Mouse (Mus musculus) layer of hippocampus, adult 9-10 months (tissue): Measurements from ENCODE around the gene Sez6l.

ENCODE experiments used
- DNase-seq: peaks from one replicate; pipeline ENCODE4 v3.0.0; 2022; ENCODE audit warnings: low spot score

Sez6l gene

DNA sequence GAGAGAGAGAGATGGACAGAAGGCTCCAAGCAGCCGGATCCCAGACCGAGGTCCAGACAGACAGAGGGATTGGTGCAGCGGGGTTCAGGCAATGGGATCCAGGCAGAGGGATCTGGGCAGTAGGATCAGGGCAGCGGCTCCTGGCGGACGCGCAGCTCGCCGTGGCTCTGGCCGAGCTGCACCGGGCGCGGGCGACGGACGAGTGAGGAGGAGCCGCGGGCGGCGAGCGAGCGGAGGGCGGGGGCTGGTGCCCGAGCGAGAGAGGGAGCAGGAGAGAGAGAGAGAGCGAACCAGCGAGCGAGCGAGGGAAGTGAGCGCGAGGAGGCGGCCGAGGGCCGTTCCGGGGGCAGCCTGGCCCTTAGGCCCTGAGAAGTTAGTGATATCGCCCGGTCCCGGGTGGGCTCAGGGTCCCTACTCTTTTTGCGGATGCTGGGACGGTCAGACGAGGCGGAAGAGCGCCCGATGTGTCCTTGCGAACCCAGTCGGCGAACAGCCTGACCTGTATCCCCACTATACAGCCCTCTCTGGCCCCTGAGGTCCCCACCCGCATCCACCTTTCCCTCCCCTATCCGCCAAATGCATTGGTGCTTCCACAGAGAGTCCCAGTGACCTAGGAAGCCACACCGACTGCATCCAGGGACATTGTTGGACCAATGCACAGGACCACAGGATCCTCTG, at the start of gene Sez6l:
Gene Sez6l (minus strand): TSS at position 193 of the 678 bp plus-strand sequence.
- no peak for DNase-seq

DNA sequence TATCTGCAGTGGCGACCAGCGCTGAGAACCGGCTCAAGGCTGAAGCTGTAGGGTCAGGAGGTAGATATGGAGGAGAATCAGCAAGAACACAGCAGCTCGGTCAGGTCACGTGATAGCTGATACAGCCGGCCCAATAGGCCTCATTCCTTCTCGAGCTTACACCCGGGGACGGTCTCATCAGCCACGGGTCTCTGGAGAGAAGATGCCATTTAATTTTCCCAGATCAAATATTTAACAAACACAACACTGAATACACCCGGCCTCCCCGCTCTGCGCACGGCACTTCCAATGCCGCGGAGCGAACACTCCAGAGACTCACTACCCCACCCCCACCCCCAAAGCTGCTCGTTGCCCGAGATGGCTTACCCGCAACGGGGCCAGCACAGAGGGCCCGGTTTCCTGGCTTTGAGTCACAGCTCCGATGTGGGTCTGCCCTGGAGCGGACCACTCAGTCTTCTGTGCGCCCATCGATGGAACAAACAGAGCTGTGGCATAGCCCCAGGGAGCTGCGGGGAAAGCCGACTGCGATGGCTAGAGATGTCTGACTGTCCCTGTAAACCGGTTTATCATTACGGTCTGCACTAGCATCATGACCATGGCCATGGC, 48.7 kb upstream of the Sez6l start:
- DNase-seq = no peak

DNA sequence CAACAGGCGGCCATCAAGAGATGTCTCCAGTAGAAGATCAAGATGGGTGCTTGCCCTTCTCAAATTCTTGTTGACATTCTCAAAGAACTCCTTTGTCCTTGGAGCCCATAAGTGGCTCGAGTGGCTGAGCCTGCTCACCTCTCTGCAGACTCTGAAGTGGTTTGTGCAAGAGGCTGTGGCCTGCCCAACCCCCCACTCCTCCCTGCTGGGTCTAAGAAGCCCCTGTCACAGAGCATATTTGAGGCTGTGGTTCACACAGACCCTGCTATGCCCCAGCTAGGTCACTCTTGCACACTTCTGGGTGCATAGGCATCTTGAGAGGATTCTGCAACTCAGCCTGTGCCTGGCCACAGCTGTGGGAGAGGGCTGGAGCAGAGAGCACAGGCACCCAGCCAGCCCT, 46.0 kb upstream of the Sez6l start:
- DNase-seq = no peak

DNA sequence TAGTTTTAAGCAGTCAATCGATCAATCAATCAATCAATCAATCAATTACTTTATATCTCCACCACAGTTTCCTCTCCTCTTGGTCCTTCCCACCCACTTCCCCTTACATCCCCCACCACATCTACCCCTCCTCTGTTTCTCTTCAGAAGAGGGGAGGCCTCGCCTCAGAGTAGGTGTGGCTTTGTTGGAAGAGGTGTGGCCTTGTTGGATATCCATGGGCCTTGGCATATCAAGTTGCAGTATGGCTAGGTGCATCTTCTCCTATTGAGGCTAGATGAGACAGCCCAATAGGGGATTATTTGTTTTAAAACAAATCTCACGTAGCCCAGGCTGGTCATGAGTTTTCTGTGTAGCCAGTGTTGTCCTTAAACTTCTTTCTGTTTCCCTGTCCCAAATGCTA, 43.3 kb upstream of the Sez6l start:
- DNase-seq = no peak

DNA sequence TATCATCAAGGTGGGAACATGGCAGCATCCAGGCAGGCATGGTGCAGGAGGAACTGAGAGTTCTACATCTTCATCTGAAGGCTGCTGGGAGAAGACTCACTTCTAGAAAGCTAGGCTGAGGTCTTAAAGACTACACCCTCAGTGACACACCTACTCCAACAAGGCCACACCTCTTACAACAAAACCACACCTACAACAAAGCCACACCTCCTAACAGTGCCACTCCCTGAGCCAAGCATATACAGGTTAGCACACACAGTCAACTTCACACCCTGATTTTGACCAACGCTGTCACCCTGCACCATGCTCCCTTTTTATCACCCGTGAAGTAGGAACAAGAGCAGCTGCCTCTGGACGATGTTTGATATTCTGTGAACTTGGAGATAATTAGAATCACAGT, 42.4 kb upstream of the Sez6l start:
- no peak for DNase-seq

DNA sequence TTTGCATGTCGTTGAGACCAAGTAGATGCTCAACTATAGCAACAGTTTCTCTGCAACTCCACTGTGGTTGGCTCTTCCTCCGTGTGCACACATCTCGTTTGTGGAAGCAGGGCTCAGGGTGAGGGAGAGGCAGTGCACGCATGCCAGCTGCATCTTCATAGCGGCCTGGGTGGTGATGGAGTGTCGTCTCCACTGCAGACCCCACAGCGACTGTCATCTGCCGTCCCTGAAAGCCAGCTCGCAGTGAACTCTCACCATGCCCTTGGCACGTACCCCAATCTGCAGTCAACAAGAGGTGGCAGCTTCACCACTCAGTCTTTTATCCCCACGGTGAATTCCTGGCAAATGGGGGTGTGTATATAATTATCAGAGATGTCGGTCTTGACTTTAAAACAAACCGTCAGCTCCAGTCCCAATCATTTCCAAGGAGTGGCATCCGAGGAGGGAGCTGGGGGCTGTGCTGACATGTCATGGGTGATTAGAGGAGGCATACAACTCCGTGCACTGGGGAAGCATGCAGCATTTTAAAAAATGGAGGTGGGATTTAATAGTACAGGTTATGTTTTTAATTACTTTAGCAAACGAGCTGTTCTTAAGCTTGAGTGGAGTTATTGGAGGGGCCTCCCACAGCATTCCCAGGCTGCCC, 40.7 kb upstream of the Sez6l start:
- DNase-seq = no peak

DNA sequence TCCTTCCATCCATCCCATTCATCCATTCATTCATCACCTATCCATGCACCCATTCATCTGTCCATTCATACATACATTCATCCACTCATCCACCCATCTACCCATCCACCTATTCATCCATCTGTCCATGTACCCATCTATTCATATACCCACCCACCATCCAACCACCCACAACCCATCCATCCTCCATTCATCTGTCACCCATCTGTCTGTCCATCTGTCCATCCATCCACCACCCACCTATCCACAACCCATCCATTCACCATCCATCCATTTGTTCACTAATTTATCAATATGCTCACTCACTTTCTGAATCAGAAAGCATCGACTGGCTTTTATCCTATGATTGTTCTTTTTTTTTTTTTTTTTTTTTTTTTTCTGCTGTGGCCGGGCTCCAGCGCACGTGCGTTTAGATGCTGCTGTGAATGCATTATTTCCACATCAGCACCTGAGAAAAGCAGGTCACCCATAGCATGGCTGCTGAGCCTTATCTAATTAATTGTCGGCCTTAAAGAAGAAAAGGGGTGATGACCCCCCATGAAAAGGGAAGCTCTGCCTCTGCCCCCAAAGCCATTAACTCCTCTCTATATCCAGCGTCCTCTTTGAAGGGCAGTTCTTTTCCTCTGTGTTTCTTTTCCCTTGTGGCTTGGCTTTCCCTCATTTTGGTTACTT, 39.1 kb upstream of the Sez6l start:
- peak; percentile 56 for DNase-seq

DNA sequence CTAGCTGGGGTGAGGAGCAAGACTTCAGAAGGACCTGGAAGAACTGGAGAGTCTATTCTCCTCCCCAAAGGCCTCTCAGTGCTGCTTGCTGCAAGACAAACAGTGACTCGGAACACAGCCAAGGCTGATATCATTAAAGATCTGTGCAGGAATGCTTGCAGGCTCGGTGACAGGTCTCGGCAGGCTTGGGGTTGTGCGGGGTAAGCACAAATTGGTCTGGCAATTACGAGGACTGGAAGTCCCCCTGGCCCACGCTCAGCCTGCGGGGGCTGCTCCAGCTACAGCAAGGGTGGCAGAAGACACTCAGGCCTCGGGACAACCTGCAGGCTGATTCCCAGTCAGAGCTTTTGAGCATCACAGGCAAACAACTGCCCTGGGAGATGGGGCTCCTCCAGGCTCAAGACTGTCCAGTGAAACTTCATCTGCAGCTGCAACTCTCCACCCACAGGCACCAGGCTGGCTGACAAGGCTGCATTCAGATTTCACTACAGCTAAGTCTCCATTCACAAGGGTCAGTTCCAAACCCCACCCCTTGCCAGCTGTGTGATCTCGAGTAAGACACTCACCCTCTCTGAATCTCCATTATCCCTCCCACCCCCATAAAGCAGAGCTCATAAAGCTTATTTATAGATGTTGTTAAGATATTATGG, 31.0 kb upstream of the Sez6l start:
- no peak for DNase-seq

DNA sequence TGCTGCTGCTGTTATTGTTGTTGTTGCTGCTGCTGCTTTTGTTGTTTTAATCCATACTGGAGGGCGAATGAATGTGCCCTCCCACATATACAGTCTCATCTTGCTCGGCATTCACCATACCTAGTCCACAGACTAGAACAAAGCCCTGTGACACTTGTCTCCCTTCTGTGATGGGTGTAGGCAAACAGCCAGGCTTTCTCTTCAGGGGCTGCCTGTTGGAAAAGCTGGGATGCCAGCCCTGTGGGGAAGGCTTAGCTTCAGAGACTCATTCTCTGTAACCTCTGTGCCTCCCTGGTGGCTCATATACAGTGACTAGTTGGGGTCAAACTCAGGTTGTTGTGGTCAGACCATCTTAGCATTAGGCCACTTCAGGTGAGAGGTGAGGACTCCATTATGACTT, 30.1 kb upstream of the Sez6l start:
- DNase-seq = no peak

DNA sequence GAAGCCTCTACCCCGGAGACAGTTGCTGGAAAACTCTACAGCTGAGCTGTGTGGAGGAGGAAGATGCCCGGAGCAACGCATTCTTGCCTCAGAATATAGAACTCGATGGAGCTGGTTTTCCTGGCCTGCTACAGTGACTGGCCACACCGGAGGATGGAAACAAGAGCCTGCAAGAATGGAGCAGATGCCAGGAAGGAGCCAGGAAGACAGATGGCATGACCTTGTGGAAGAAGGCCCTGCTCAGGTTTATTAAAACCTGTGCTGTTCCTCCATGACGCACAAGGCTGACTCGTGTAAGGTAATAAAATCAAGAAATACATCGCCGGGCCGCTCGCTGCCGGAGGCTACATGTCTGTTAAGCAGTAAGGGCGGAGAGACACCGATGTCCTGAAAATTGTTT, 28.4 kb upstream of the Sez6l start:
- DNase-seq = no peak

DNA sequence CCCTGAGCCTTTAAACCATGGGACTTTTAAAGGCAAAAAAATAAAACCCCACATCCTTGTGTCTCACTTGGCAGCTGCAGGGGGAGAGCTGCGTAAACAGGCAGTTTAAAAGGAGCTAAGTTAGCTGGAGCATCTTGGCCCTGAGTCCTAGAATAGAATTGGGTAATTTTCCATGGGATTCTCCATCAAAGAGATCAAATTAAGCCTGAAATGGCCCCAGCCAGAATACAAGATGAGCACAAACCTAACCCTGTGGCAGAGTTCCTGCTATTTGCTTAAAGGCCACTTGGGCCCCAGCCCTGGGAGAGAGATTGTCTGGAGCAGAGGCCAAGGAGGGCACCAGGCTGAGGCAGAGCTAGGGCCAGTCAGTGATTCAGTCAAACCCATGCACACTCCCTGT, 27.3 kb upstream of the Sez6l start:
- DNase-seq = no peak

DNA sequence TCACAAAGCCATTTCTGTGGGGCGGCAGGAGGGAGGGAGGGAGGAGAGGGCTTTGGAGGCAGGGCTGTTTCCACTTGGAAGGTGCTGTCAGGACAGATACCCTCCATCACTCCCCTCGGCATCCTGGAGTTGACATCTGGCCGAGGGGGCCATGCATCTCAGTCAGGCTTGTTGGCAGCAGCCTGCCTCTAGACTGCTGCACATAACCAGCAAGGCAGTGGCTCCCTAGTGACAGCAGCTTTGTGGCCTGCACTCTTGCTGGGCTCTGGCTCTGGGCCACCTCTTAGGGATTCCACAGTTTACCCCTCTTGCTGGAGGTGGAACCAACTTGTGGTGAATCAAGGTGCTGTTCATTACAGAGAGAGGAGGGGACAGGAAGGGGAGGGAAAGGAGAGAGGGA, 26.6 kb upstream of the Sez6l start:
- DNase-seq = no peak

DNA sequence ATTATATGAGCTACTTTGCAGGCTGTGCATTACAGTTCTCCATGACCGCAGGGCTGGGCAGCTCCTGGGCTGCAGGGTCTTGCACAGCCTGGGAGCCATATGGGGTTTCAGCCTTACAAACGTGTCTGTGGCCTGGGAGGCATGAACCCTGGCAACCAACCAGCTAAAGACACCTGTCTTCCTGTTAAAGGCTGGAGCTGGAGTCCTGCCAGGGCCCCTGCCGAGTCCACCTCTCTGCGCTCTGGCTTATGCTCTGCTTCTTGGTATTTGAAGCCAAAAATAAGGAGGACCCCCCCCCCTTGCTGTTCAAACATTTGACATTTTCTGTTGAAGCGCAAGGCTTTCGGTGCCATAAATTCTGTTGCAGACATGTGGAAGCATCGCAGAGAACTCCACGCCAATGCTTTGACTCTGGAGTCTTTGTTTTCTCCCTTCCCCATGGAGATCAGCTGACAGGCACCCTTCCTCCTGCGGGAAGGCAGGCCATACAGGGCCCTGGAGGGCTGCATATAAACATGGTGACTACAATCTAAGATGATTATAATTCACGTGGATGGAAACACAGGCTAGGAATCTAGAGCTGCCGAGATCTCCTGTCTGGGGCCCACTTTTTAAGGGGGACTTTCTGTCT, 23.4 kb upstream of the Sez6l start:
- DNase-seq = no peak

DNA sequence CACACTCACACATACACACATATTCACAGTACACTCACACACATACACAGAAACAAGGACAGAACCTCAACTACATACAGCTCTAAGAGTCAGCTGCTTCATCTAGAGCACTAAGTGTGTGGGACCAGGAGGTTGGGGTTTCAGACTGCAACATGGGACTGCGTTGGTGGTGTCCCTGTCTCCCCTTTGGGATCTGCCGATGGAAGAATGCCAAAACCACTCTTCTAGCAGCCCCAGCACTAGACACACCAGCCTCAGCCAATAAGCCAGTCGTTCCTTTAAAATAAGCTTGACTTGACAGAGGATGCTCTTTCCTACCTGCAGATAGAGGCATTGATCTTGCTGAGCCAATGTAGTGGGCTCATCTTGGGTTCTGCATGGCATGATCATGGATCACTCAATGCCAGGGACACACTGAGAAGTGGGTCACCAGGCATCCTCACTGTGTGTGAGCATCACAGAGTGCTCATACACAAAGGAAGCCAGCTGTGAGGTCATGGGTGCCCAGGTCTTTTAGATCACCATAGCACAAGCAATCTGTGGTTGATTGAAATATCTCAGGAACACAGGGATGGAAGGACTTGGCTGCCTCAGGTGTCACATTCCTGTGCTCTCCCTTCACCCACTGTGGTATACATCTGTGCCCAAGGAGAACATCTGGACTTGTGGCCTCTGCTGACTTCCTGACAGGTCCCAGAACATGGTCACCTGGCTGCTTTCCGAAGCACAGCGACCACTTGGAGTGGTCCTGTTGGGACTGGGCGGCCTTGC, 22.7 kb upstream of the Sez6l start:
- no peak for DNase-seq

DNA sequence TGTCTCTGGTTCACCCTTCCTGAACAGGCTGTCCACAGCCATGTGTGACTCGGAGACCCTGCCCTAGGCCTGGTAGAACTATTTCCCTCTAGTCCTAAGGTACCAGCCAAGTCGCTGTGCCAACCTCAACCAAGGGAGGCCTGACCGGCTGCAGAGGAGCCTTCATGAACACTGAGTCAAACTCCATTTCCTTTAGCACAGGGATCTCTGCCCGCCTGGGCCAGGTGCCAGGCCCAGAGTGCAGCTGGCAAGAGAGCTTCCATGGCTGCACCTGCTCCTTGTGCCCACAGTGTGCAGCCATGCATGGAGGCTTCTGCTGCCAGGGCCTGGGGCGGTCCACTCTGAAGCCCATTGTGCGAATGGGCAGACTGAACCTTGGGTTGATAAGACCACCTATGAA, 20.9 kb upstream of the Sez6l start:
- DNase-seq = no peak

DNA sequence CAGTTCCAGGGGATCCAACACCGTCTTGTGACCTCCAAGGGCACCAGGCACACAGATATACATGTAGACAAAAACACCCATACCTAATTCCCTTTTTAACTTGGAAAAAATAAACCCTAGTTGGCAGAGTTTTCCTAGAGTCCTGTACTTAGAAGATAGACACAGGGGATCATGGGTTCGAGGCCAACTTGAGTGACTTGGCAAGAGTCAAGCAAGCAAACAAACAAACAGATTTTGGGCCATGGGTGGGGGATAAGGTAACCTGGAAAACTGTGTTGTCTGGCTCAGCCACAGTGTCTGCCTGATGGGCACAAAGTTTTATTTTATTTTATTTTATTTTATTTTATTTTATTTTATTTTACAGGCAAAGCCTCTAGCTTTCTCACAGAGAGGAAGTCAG, 20.3 kb upstream of the Sez6l start:
- DNase-seq = no peak

DNA sequence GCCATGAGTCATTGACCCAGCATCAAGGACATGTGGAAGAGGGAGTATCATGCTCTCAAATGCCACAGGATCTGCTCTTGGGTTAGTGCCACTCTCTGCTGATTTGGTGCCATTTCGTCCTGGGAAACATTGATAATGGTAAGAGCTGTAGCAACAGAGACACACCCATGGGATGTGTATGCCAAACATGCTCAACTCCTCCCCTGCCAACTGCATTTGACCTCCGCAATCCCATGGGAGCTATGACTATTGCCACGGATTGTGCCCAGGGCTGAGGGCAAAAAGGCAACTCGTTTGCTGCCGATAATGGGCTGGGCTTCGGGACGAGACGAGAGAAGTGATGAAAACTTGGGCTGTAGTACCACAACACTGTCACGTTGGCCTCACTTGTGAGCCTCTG, 19.7 kb upstream of the Sez6l start:
- no peak for DNase-seq

DNA sequence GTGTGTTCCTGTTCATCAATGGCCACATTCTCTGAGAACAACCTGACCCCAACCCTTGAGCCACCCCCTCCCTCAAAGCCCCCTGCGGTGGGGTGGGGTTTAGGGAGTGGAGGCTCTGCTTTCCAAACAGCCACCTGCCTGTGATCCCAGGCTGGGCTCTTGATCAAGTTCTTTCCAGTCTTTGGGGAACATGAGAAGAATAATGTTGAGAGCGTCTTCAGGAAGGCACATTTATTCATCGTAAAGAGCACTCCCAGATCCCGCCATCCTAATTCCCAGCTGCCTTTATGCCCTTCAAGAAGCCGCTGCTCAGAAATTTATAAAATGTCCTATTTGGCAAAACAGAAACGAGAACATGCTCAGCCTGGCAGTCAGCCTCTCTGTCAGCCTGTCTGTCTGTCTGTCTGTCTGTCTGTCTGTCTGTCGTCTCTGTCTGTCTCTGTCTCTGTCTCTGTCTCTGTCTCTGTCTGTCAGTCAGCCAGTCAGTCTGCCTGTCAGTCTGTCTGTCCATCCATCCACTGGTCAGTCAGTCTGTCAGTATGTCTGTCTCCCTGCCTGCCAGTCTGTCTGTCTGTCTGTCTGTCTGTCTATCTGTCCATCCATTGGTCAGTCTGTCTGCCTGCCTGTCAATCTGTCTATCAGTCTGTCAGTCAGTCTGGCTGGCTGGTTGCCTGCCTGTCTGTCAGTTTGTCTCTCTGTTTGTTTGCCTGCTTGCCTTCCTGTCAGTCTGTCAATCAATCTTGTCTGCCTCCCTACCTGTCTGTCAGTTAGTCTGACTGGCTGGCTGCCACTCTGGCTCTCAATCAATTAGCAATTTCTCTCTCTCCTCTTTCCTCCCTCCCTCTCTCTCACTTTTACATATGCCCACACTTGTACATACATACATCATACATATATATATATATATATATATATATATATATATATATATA, 19.0 kb upstream of the Sez6l start:
- DNase-seq = no peak

DNA sequence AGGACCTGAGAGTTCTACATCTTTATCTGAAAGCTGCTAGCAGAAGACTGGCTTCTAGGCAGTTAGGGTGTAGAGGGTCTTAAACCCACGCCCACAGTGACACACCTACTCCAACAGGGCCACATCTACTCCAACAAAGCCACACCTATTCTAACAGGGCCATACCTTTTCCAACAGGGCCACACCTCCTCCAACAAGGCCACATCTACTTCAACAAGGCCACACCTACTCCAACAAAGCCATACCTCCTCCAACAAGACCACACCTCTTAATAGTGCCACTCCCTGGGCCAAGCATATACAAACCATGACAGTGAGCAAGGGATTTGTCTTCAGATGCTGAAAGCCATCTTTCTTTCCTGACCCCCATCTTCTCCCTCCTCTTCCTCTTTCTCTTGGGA, 14.7 kb upstream of the Sez6l start:
- no peak for DNase-seq

DNA sequence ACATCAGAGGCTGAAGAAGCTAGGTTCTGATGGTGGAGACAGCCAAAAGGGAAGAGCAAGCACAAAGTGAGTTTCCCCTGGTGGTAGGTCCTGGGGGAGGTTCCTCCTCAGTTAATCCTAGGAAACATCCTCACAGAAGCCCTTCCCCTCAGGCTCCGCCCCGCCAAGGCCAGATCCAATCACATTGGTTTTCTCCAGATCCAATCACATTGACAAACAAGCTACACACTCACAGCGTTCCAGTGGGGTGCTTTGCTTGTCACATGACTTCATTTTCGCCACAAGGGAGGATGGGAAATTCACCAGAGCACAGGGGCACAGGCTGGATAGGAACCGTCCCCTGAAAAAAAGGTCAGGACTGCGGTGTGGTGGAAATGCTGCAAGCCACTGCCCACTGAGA, 9.1 kb upstream of the Sez6l start:
- DNase-seq = no peak
